Mouse (Mus musculus): Measurements from ENCODE around the gene Rarb.

GRCm38 (mm10) chr14:16670571-16670970 lies 148.4 kb downstream of the Rarb start:
- TF ChIP-seq MXI1 (IDR thresholded peaks at IDR 0.05; ENCODE audit: low read depth, low read length) (no peak), SMC3 (IDR thresholded peaks at IDR 0.05; ENCODE audit: low read depth, low read length) (no peak)

Data from CH12.LX (cell line).